Mouse (Mus musculus) frontal cortex, adult (tissue): ENCODE data around the gene Sympk.

Experiments
- ATAC-seq: cut with Nextera tagmentation; 2 replicates; pipeline ENCODE4 v1.9.2; 2017; ENCODE audit warnings: mild to moderate bottlenecking, moderate library complexity, mixed read lengths; ENCODE audit not compliant: low TSS enrichment

The Sympk gene

DNA sequence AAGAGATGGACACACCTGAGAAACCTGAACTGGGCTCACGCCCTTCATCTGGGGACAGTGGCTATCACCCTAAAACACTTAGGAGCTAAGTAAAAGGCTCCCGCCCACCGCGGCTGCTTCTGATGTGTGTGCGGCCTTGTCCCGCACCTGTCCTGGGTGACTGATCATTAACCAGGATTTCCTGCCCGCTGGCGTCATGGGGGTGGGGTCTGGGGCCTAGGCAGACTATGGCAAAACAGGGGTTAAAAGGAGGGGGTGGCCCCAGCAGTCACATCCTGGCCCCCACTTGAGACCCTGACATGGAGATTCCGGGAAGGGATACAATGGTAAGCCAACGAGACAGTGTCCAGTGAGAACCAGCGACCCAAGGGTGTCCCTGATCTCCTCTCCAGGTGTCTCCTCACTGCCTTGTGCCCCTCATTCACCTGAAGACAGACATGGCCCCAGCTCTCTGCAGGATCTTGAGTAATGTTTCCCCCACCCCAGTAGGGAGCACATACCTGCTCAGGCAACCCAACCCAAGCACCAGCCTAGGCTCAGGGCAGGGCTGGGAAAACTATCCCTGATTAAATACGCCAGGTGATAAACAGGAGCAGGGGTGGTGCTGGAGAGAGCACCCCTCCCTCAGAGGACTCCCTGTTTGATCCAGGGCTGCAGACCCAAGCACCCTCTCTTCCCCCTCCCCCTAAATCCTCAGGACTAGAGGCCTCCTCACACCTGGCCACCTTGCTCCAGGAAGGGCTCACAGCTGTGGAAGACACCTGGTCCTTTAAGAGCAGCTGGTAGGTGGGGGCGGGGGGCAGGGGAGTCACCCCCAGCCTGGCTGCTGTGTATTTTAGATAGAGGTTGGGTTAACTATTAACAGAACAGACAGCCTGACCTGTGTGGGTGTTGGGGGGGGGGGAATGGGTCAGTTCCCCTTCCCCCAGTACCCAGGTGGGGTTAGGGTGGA lies 16.9 kb upstream of the Sympk start:
- ATAC-seq = no peak

DNA sequence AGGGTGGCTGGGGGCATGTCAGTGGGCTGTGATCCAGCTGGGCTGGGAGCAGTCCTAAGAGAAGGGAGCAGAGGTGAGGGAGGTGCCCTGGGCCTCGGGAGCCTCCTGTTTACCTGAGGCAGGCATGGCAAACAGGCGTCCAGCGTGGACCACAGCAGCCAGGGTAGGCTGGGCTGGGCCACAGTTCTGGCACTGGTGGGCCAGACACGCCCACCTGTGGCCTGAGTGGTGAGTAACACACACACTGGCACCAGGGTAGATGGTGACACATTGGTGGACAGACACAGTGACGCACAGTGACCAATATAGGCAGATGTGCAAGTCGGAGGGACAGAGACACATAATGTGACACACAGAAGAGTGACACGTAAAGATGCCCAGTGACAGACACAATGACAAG lies 13.6 kb upstream of the Sympk start:
- no peak for ATAC-seq

DNA sequence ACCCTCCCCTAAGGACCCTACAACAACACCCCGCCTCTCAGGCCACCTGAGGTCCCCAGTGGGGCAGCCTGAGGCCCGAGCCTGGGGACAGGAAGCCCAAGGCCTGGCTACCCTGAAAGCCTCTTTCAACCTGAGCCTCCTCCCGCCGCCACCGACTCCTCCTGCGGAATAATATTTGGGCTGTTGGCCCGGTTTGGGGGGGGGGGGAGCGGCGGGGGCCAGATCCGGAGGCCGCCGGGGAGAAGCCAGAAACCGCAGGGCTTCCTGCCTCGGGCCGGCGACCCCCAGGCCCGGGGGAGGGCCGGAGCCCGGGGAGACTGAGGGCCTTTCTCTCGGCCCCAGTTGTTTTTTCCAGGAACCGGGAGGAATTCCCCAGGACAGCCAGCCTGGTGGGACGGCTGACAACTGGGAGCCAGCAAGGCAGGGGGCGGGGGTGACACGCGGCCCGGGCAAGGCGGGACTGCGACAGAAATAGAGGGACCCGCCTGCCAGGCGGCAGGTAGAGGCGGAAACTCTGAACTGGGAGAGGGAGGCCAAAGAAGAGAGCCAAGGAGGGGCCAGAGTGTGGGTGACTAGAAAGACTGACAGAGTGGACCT lies 12.1 kb upstream of the Sympk start:
- ATAC-seq = no peak

DNA sequence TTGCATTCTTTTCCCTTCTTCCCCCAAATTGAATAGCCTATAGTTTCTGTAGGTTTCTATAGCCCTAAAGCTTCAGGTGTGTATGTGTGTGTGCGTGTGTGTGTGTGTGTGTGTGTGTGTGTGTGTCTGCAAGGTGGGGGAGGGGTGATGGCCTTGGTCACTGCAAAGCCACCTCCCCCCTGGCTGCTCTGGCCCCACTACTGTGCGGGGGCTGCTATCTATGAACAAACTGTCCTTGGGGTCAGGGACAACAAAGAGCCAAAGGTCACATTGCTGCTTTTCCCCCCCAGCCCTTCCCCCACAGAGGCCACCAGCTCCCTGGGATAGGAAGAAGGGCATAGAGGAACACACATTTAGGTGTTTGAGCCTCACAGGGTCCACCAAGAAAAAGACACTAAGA lies 11.3 kb upstream of the Sympk start:
- ATAC-seq = no peak

DNA sequence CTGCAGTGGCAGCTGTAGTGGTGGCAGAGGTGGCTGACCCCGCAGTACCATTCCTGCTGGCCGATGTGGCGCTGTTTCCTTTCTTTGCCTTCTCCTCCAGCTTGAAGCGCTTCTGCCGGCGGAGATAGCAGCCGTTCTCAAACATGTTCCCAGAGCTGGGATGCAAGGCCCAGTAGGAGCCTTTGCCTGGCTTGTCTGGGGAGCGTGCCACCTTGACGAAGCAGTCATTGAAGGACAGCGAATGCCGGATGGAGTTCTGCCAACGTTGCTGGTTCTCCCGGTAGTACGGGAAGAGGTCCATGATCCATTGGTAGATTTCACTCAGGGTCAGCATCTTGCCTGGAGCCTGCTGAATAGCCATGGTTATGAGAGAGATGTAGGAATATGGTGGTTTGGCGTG lies 9.7 kb upstream of the Sympk start:
- ATAC-seq = no peak

DNA sequence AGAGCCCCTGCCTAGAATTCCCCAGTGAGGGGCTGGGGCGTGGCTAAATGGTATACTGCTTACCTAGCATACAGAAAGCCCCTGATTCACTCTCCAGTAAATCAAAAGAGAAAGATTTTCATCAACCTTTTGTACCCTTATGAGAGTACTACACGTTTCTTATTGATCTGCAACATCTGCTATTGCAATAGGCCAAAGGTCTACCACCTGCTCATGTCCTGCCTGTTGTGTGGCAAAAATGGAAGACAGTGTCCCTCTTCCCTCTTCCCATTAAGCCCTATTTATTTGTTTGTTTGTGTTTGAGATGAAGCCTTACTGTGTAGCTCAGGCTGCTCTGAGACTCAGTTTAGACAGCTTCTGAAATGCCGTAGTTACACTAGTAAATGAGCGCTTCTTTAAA lies 8.1 kb upstream of the Sympk start:
- ATAC-seq = no peak

DNA sequence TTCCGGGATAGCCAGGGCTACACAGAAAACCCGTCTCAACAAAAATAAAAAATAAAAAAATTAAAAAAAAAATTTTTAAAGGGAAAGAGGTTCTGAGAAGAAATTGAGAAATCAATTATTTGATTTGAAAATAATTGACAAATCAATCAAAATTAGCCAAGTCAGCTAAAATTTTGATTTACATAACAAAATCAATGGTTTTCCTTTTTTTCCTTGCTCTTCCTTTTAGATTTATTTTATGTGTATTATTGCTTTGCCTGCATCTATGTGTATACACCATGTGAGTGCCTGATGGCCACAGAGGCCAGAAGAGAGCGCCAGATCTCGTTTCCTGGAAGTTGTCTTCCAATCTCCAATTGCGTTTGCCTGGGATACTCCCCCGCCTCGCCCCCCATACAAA lies 6.3 kb upstream of the Sympk start:
- ATAC-seq = no peak

DNA sequence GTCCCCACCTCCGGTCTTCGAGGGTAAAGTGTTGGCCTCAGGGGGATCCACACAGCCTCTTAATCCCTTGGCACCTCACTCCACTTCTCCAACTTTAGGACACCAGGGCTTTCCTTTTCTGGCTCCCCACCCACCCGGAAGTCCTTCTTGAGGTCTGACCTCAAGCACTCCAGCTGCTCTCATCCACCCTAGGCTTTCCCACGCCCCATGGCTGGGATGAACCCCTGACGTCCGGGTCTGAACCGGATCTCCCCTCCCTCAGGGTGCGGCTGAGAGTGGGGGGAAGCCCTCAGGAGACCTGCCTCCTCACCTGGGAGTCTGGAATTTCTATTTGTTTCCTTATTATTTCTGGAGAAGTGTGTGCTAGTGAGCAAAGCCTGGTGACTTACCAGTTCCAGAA lies 3.1 kb upstream of the Sympk start:
- ATAC-seq = no peak

DNA sequence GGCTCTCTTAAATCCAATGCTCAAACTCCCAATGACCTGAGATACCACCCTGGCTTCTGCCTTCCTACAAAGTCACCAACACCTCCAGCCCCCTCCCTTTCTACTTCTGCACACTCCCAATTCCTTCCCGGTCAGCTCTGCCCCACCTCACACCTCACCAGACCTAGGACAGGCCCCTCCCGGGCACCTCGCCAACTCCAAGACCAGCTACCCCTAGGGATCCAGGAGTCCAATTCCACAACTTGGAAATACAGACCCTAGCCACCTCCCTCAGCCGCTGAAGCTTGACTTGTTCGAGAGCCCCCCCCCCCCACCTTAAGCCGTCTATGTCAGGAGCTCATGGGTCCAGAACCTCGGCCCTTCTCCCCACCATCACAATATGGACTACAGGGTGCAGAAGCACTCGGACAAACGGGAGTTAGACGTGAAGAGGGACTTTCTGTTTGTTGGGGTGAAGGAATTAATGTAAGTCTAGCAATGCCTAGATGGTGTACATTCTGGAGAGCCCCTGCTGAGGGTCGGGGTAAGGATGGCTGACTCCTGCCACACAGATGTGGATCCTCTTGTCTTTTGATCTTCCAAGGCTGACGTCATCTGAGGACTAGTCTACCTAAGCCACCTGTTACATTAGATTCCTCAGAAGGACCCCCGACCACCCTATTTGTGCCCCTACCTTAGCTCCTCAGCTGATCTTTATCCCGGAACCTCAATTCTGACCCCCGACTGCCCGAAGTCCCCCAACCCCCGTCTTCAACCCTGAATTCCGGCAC lies 1.8 kb upstream of the Sympk start:
- ATAC-seq = no peak

DNA sequence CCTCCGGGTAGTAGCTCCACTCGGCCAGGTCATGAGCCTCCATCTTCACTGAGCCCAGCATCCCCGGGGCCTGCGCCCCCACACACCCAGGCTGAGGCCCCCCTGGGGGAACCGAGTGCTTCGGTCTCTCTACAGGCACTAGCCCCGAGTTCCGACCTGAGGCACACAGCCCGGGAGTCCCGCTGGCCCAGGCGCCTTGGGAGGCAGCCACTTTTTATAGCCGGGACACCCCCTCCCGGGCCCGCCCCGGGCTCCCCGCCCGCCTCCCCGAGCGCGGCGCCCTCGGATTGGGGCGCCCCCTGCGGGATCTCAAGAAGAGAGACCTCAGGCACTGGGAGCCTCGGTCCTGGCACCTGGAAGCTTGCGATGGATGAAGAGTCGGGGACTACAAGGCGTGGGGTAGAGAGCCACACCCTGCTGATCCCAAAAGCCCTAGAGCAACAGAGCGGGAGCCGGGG lies 791 bp upstream of the Sympk start, which contains the start of gene Foxa3:
TSS of gene Foxa3 (minus strand) at position 182 of the 458 bp plus-strand sequence.
- ATAC-seq = no peak

DNA sequence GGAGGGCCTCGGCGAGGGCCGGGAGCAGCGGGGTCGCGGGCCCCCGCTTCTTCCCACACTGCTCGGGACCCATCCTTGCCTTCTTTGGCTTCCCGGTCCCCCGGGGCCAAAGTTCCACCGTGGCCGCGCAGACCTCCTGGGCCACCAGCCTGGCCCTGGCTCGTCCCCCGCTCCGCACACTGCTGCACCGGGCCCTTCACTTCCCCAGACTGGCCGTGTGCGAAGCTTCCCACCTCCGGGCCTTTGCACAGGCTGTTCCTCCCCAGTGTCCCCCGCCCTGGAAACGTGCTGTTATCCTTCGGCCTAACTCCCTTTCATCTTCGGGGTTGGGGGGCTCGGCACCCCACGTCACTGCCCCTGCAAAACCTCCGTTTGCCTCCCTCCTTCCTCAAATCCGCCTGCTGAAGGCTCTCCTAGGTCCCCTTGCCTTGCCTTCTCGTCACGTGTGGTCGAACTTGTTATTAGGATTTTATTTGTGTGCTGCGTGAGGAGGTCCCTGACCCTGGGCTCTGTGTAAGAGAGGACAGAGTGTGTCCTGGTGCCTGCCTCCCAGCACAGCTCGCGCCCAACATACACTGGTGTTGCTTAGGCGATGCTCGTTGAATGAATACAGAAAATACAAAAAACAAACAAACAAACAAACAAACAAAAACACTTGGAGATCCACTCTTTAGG lies 541 bp downstream of the Sympk start:
- peak; percentile 24; the same call in 1 of the 2 replicates for ATAC-seq

DNA sequence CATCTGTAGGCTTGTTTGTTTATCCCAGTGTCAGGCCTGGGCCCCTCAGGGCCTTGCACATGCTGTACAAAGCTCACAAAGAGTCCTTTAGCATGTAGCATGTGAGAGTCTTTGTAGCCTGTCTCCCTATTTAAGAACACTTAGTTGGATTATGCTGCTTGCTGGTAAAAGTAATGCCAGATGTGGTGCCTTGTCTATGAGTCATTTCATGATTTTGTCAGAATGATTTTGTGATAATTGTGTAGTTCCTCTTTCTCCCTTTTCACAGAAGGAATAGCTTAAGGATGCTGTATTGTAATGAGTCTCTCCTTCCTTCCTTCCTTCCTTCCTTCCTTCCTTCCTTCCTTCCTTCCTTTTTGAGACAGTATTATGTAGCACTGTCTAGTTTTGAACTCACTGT lies 3.9 kb downstream of the Sympk start:
- no peak for ATAC-seq

DNA sequence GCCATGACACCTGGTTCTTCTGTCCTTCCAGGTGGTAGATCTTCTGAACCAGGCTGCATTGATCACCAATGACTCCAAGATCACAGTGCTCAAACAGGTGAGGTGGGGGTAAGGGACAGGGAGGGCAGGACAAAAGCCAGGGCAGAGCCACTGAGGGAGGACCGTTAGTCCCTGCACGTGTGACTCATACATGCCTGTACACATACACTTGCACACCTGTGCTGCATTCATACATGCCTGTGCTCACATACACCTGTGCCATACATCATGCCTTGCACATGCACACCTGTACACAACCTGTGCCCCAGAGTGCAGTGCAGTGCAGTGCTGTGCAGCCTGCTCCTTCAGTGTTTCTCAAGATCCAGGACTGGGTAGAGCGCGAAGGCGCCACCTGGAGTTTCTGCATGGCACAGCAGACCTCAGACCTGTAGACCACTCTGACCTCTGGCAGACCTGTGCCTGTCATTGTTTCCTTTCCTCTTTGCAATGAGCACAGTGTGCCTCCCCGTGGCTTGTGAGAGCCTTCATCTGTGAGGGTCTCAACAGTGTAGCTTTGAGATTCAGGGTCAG lies 5.0 kb downstream of the Sympk start:
- peak; percentile 38; the same call in 1 of the 2 replicates for ATAC-seq

DNA sequence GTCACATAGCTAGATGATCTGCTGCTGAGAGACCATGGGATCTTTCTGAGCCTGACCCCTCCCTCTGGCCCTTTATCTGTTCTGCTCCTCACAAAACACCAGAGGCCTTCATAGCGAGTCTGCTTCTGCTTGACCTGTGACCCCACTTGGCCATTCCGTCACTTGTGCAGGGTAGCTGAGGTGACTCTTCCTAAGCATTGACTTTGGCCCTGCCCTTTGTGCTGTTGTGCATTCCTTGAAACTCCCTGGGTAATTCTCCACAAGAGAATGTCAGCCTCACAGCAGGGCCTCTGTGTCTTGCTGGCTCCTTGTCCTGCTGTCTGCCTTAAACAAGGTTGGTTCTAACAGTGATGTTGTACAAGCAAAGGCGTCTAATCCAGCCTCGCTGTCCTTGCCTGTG lies 7.5 kb downstream of the Sympk start:
- ATAC-seq = no peak

DNA sequence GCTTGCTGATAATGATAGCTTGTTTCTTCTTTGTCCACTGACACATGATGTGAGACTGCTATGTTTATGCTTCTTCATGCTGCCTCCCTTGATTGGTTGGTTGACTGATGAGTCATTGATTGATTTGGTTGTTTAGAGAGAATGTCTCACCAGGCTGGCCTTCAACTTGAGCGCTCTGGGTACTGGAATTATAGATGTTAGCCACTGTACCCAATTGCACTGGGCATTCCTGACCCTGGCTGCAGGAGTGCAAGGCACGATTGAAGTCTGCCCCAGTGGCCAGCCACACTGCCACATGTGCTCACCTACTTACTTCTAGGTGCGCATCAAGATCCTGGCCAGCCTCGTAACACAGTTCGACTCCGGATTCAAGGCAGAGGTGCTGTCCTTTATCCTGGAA lies 20.4 kb downstream of the Sympk start:
- no peak for ATAC-seq

DNA sequence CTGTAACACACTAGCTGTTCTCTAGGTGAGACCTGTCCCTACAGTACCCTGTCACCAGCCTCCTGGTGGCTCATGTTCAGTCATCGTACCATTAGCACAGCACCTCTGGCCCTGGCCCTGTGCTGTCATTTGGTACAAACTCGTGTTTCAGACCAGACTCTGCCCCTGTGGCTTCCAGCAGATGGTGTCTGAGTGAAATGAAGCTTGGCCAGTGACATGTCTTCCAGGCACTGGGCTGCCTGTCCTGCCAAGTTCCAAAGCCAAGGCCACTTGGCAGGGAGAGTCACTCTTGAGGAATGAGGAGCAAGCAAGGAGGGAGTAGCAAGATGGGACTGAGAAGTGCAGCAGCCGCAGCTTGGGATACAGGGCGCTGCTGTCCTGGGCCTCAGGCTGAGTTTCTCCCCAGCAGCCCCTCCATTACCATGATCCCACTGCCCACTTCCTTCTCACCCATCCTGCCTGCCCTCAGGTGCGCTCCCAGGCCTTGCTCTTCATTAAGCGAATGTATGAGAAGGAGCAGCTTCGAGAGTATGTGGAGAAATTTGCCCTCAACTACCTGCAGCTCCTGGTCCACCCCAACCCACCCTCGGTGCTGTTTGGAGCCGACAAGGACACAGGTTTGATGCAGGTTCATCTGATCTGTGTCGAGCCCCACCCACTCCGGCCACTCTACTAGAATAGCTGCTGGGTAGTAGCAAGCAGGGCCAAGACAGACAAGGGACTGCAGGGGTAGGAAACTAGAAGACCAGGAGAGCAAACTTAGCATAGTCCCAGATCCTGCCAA lies 22.3 kb downstream of the Sympk start:
- ATAC-seq = no peak

DNA sequence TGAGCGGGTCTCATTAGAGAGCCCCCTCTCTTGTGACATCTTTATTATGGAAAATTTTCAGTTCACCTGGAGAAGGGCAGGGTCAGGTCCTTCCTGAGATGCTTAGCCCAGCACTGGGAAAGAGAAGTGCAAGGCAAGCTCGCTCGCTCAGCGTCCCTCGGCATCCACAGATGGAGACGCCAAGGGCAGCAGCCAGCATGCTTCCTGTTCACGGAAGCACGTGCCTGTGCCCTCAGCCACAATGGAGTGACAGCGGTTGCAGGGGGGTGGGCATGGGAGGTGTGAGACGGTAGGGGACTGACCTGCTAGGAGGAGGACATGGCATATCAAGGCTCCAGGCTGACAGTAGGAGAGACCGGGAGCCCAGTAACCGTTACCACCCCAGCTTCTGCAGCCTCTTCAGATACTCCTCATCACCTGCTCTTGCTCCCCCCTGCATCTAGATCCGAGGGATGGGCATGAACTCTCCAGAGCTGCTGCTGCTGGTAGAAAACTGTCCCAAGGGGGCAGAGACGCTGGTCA lies 23.9 kb downstream of the Sympk start:
- ATAC-seq = no peak

DNA sequence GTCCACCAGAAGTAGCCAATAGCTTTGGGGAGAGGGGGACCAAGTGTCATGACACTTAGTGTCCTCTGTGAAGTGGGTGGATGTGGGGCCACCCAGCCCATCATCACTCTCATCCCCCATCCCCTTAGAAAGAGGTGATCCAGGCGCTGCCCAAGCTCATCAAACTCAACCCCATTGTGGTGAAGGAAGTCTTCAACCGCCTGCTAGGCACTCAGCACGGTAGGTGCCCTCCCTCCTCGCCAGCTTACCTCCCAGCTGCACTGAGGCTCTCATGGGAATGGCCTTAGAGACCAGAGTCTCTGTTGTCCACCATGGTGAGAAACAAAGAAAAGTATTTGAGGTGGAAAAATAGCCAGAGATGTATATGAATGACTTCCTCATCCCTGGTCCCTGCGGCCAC lies 25.1 kb downstream of the Sympk start:
- ATAC-seq = no peak

DNA sequence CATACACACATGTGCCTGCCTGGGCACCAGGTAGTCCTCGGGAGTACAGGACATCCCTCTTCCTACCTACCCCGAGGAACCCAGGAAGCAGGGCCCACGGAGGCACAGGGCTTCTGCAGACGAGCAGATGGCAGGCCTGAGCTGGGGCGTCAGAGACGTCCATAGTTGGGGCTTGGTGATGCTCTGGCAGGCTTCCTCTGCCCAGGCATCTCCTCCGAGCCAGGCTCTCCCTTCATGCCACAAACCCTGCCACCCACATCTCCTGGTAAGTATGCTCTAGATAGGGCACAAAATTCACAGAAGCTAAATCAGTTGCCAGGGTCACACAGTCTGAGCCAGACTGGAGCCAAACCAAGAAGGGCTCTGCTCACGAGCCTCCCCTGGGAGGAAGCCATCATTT lies 26.0 kb downstream of the Sympk start:
- peak; percentile 16; the same call in 1 of the 2 replicates for ATAC-seq

DNA sequence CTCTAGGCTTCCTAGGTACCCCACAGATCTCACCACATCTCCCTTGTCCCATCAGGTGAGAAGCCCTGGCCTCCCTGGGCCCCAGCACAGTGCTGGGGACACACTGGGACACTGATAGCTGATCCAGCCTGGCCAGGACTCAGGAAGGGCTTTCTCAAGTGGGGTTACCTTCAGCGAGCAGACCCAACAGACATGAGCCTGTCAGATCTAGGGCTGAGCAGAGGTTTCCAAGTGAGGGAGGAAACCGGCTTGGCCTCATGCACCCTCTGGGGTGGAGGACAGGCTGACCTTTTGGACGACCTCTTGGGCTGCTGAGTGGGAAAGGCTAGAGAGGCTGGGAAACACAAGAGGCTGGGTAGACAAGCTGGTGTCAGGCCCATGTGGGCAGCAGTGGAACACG lies 27.0 kb downstream of the Sympk start:
- ATAC-seq = no peak
